Mouse (Mus musculus) cortical plate, adult 2 months (tissue): ENCODE measurements around the gene Eif4e1b.

Source experiments
- CTCF ChIP-seq: fragments of 200-500 bp; IDR thresholded peaks from 2 replicates; pipeline ENCODE4 v1.5.1; 2011; ENCODE audit warnings: mild to moderate bottlenecking, control low read depth, low read length; ENCODE audit not compliant: insufficient read depth; ENCODE audit errors: extremely low read depth
- POLR2A ChIP-seq: fragments of 200-500 bp; IDR thresholded peaks from 2 replicates; pipeline ENCODE4 v1.6.1; 2011; ENCODE audit warnings: mild to moderate bottlenecking, low read length, control low read depth; ENCODE audit not compliant: insufficient read depth; ENCODE audit errors: extremely low read depth

DNA sequence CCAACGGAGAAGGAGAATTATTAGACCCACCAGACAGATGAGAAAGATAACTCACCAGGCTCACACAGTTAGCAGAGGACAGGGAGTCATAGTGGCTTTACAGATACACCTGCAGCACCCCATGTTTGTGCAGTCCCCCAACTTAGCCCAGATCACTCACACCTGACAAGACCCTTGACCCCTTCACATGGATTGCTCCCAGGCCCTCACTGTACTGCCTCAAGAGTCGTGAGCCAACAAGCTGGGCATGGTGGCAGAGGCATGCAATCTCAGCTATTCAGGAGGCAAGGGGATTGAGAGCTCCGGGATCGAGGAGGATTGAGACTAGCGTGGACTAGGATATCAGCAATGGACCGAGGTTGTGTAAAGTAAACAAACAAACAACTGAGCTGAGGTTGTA, 30.1 kb upstream of the Eif4e1b start:
- no peak for TF ChIP-seq POLR2A
- no peak for TF ChIP-seq CTCF
